8 mouse cellular contexts compared by ENCODE assay signal in the genomic region with DNA sequence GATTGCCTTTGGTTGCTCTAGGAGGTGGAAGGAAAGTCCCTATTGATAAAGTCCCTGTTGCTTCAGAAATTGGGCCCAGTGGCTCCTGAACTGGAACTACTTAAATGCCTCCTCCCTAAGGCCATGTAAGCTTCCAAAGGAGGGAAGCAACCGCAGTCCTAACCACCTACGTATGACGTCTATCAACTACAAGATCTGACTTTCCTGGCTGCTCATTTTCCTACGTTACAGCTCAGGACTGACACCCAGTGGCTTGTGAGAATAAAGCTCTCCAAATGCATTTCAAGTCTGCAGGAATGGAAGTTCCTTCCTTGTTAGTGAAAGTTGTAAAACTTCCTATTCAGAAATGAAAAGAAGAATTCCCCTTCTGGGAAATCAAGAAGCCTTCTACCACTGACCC. TPM values are rescaled to one million over a fixed set of nuclear protein-coding genes. Genes with fewer than 3 reads are reported as not detected.
DNase-seq lines count a peak whose midpoint lies in the region; ATAC-seq lines count a peak whose summit lies in the region.

No protein-coding gene starts in this region.

- H3K4me3 ChIP-seq in forebrain, embryonic 15.5 days, result no peak overlapping the region
- no peak overlapping the region for H3K4me3 ChIP-seq in forebrain, embryonic 12.5 days (replicated peaks)
- no peak overlapping the region for H3K4me3 ChIP-seq in midbrain, embryonic 16.5 days (ENCODE audit: low read depth, low read length)
- H3K4me3 ChIP-seq in midbrain, embryonic 11.5 days (ENCODE audit: low read depth, low read length), result no peak overlapping the region

- H3K27me3 ChIP-seq in forebrain, embryonic 15.5 days, result no peaks in the 10 kb centered on the region
- no peaks in the 10 kb centered on the region for H3K27me3 ChIP-seq in forebrain, embryonic 12.5 days
- H3K27me3 ChIP-seq in midbrain, embryonic 16.5 days (ENCODE audit: control insufficient read depth, insufficient read depth, low read depth, low read length), result no peaks in the 10 kb centered on the region
- no peaks in the 10 kb centered on the region for H3K27me3 ChIP-seq in midbrain, embryonic 11.5 days (ENCODE audit: control insufficient read depth, insufficient read depth, low read length)

- H3K4me1 ChIP-seq in forebrain, embryonic 15.5 days, result no peaks in the 10 kb centered on the region
- no peaks in the 10 kb centered on the region for H3K4me1 ChIP-seq in forebrain, embryonic 12.5 days
- H3K4me1 ChIP-seq in midbrain, embryonic 16.5 days (ENCODE audit: control insufficient read depth, insufficient read depth, low read length), result no peaks in the 10 kb centered on the region
- H3K4me1 ChIP-seq in midbrain, embryonic 11.5 days (ENCODE audit: control insufficient read depth, insufficient read depth, low read length), result no peaks in the 10 kb centered on the region

- ATAC-seq in forebrain, embryonic 15.5 days (replicated peaks), result 0 out of 2 replicates have a peak, but pooled peaks have one; percentile 26
- no peak for ATAC-seq in forebrain, embryonic 12.5 days (ENCODE audit: low FRiP score)
- ATAC-seq in midbrain, embryonic 16.5 days, result 0 out of 2 replicates have a peak, but pooled peaks have one; percentile 60
- ATAC-seq in midbrain, embryonic 11.5 days (ENCODE audit: low FRiP score), result no peak

- WGBS in forebrain, embryonic 15.5 days, result 26% methylated on average over 4 of the region's 4 CpGs
- 32% methylated on average over 4 of the region's 4 CpGs for WGBS in forebrain, embryonic 12.5 days
- 23% methylated on average over 4 of the region's 4 CpGs for WGBS in midbrain, embryonic 16.5 days
- WGBS in midbrain, embryonic 11.5 days, result 34% methylated on average over 4 of the region's 4 CpGs

- no peaks in the 10 kb centered on the region for H3K36me3 ChIP-seq in forebrain, embryonic 15.5 days
- H3K36me3 ChIP-seq in forebrain, embryonic 12.5 days (replicated peaks), result no peaks in the 10 kb centered on the region
- H3K36me3 ChIP-seq in midbrain, embryonic 16.5 days (ENCODE audit: control insufficient read depth, insufficient read depth, low read length), result no peaks in the 10 kb centered on the region
- no peaks in the 10 kb centered on the region for H3K36me3 ChIP-seq in midbrain, embryonic 11.5 days (ENCODE audit: control insufficient read depth, insufficient read depth, low read length)

- no peak for DNase-seq in midbrain, embryonic 11.5 days (ENCODE audit: low spot score, missing footprints)
- peak; percentile 54 for DNase-seq in embryo, embryonic 11 days
- DNase-seq in left cerebral cortex, postnatal 25 days (ENCODE audit: low spot score in 2 of 2), result peak; percentile 24 to 61
- peak; percentile 36 for DNase-seq in right cerebral cortex, postnatal 4 days
- DNase-seq in spleen, postnatal 14 days (ENCODE audit: low spot score in 2 of 2), result no peak

- no peak overlapping the region for H3K27ac ChIP-seq in forebrain, embryonic 15.5 days (replicated peaks)
- no peak overlapping the region for H3K27ac ChIP-seq in forebrain, embryonic 12.5 days
- H3K27ac ChIP-seq in midbrain, embryonic 16.5 days (ENCODE audit: low read length), result no peak overlapping the region
- no peak overlapping the region for H3K27ac ChIP-seq in midbrain, embryonic 11.5 days (ENCODE audit: low read depth, low read length)

- H3K4me2 ChIP-seq in forebrain, embryonic 15.5 days (replicated peaks), result no peak overlapping the region
- no peak overlapping the region for H3K4me2 ChIP-seq in forebrain, embryonic 12.5 days
- no peak overlapping the region for H3K4me2 ChIP-seq in midbrain, embryonic 16.5 days (ENCODE audit: low read length)
- H3K4me2 ChIP-seq in midbrain, embryonic 11.5 days, result no peak overlapping the region

- no peak overlapping the region for H3K9ac ChIP-seq in forebrain, embryonic 15.5 days (replicated peaks)
- no peak overlapping the region for H3K9ac ChIP-seq in forebrain, embryonic 12.5 days
- H3K9ac ChIP-seq in midbrain, embryonic 16.5 days (ENCODE audit: low read depth, low read length), result no peak overlapping the region
- no peak overlapping the region for H3K9ac ChIP-seq in midbrain, embryonic 11.5 days (ENCODE audit: low read length)

- no peaks in the 10 kb centered on the region for H3K9me3 ChIP-seq in forebrain, embryonic 15.5 days
- no peaks in the 10 kb centered on the region for H3K9me3 ChIP-seq in forebrain, embryonic 12.5 days
- no peaks in the 10 kb centered on the region for H3K9me3 ChIP-seq in midbrain, embryonic 16.5 days (replicated peaks; ENCODE audit: control insufficient read depth, low read length, poor library complexity, severe bottlenecking)
- no peaks in the 10 kb centered on the region for H3K9me3 ChIP-seq in midbrain, embryonic 11.5 days (ENCODE audit: control insufficient read depth, low read length)

- intact Hi-C loops in left cerebral cortex, postnatal 25 days (cut with DNase I), result loop anchor here (5.0 kb wide), 2 partner anchors 486 to 526 kb away; no protein-coding TSS in a partner anchor

RNA-seq across cellular contexts. Expression of a gene that starts 8.6 kb away (rescaled TPM):
- polyA plus RNA-seq in forebrain, embryonic 15.5 days (2015; fragmentation: Nextera tagmentation; extraction: Ambion mirVana), result 0.11 and 0.22 TPM in 2 replicates
- 0.12 and 0.28 TPM in 2 replicates for polyA plus RNA-seq in forebrain, embryonic 12.5 days (2016; fragmentation: Nextera tagmentation; extraction: Ambion mirVana)
- 0.11 and 0.36 TPM in 2 replicates for polyA plus RNA-seq in midbrain, embryonic 16.5 days (2015; fragmentation: Nextera tagmentation; extraction: Ambion mirVana)
- 0.37 and 0.40 TPM in 2 replicates for polyA plus RNA-seq in midbrain, embryonic 11.5 days (2014; fragmentation: Nextera tagmentation; extraction: Ambion mirVana)
- under 1 TPM; 0.62 to 0.71 TPM for total RNA-seq in left cerebral cortex, postnatal 25 days (2021)

RNA-seq across cellular contexts. Expression of a gene that starts 38.0 kb away (rescaled TPM):
- 35.5 and 39.6 TPM in 2 replicates for polyA plus RNA-seq in forebrain, embryonic 15.5 days (2015; fragmentation: Nextera tagmentation; extraction: Ambion mirVana)
- polyA plus RNA-seq in forebrain, embryonic 12.5 days (2016; fragmentation: Nextera tagmentation; extraction: Ambion mirVana), result 25.3 and 33.0 TPM in 2 replicates
- polyA plus RNA-seq in midbrain, embryonic 16.5 days (2015; fragmentation: Nextera tagmentation; extraction: Ambion mirVana), result 41.1 and 47.1 TPM in 2 replicates
- polyA plus RNA-seq in midbrain, embryonic 11.5 days (2014; fragmentation: Nextera tagmentation; extraction: Ambion mirVana), result 16.6 and 19.4 TPM in 2 replicates
- total RNA-seq in left cerebral cortex, postnatal 25 days (2021), result 10 to 100 TPM; 27.4 to 37.2 TPM

Comparison
In these comparisons a context has a peak if more than half of its experiments do, and no peak if none do; other contexts are left out.
1. ATAC-seq: peak in forebrain, embryonic 15.5 days (single experiment) and midbrain, embryonic 16.5 days (single experiment); none in forebrain, embryonic 12.5 days (single experiment) and midbrain, embryonic 11.5 days (single experiment).
2. DNase-seq: peak in embryo, embryonic 11 days (single experiment), left cerebral cortex, postnatal 25 days (2 of 2) and right cerebral cortex, postnatal 4 days (single experiment); none in midbrain, embryonic 11.5 days (single experiment) and spleen, postnatal 14 days (0 of 2).